Mouse (Mus musculus): ENCODE measurements around the gene Wfikkn1.

GRCm38 (mm10) chr17:25877741-25878610 lies 2.7 kb downstream of the Wfikkn1 start:
- TF ChIP-seq CTCF (IDR thresholded peaks at IDR 0.05; ENCODE audit: low read depth) (no peak), EP300 (IDR thresholded peaks at IDR 0.05; ENCODE audit: low read depth) (no peak)
